Mouse (Mus musculus): Measurements from ENCODE around the gene Cbln3.

The Cbln3 gene

GRCm38 (mm10) chr14:55850885-55851284 lies 33.3 kb downstream of the Cbln3 start:
- in situ Hi-C loops (cut with MboI, MseI) = no loop called here

DNA sequence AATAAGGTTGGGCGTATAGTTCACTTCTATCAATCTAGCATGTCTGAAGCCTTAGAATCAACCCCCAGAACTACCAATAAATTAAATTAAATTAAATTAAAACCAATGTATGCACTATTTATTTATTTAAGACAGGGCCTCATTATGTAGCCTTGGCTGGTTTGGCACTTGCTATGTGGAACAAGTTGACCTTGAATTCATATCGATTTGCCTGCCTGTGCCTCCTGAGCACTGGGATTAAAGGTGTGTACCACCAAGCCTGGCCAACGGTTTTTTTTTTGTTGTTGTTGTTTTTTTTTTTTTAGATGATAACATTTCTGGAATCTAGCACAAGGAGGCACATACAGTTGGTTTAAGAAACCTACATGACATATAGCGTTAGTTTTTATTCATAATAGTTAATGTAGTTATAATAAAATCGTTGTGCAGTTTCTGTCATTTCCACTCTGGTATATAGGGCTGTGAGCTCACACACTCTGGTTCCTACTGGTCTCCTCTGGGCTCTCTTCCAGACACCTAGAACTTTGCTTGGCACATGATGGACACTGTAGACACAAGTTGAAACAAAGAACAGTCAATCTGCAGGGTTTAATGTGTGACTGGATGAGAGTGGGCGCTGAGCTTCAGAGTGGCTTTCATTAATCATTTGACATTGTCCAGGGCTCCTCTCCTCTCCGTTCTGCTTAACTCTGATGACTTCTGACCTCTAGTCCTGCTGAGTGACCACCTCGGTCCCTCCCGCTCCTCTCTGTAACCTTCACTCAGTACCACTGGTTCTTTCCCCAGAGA lies 38.5 kb downstream of the Cbln3 start:
- in situ Hi-C loops (cut with MboI, MseI) = no loop called here

GRCm38 (mm10) chr14:55842794-55843193 lies 41.4 kb downstream of the Cbln3 start:
- in situ Hi-C loops (cut with MboI, MseI) = no loop called here

DNA sequence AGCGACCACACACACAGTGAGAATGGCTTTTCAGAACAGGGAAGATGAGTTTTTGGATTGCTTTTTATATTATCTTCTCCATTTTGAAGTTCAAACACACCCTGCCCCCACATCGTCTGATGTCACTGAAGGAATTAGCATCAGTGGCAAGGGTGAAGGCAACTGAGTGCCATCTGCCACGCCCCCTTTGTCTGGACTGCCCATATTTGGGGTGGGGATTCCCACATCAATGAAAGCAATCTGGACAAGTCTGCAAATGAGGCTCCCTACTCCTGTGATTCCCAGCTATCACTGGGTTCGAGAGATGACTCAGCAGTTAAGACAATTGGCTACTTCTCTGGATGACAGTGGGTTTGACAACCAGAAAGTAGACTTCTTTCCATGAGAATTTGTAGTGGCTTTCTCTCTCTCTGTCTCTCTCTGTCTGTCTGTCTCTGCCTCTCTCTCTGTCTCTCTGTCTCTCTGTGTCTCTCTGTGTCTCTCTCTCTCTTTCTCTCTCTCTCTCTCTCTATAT lies 43.3 kb downstream of the Cbln3 start:
- in situ Hi-C loops (cut with MboI, MseI) = no loop called here

- in situ Hi-C loops (cut with MboI, MseI) = no loop called here
Measured at GRCm38 (mm10) chr14:55838740-55839139, 45.5 kb downstream of the Cbln3 start.

GRCm38 (mm10) chr14:55838312-55838711 lies 45.9 kb downstream of the Cbln3 start:
- in situ Hi-C loops (cut with MboI, MseI) = no loop called here

DNA sequence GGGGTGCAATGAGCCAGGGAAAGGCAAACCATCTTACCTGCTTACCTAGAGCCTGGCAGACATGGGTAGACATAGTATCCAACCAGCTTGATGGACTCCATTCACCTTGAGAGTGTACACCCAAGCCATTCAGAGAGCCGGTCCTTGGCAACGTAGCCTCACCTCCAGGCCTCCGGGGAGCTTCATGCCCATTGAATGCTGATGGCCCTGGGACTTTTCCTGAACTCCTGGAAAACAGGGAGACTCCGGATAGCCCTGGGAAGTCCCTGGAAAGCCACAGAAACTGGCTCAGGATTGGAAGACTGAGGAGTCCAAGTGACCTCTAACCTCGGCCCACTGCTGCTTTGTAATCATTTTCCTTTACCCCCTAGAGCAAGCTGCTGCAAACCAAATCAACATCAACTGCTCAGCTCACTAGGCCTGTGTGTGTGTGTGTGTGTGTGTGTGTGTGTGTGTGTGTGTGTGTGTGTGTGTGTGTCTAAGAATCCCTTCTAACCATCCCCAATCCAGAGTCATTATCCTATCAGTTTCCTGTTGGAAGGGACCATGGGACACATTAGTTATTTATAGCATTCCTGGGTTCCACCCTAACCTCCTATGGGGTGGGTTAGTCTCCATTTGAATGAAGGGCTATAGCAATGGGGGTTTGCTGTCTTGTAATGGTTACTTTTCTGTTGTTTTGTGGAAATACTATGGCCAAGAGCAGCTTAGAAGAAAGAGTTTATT lies 49.2 kb downstream of the Cbln3 start:
- in situ Hi-C loops (cut with MboI, MseI) = loop anchor here (5.0 kb wide), 1 partner anchor 48 kb away; the partner anchor contains the start of gene Ripk3

GRCm38 (mm10) chr14:55833126-55833525 lies 51.1 kb downstream of the Cbln3 start:
- in situ Hi-C loops (cut with MboI, MseI) = loop anchor here (5.0 kb wide), 1 partner anchor 46 kb away; the partner anchor contains the start of gene Ripk3

DNA sequence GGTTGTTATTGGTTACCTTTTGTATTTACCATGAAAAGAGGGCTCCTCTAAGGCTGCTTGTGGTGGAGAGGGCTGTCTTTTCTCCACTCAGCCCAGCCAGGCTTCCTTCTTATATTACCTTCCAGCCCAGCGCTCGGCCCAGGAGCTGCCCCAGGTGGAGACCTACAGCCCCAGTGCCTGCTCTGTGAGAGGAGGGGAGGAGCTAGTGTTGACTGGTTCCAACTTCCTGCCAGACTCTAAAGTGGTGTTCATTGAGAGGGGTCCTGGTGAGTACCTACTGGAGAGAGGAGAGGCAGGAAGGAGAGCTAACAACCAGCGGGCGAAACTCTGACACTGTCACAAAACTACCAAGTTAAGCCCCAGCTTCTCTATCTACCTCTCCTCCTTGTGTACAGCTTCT lies 53.9 kb downstream of the Cbln3 start:
- in situ Hi-C loops (cut with MboI, MseI) = loop anchor here (5.0 kb wide), 1 partner anchor 43 kb away; the partner anchor contains the start of gene Ripk3

DNA sequence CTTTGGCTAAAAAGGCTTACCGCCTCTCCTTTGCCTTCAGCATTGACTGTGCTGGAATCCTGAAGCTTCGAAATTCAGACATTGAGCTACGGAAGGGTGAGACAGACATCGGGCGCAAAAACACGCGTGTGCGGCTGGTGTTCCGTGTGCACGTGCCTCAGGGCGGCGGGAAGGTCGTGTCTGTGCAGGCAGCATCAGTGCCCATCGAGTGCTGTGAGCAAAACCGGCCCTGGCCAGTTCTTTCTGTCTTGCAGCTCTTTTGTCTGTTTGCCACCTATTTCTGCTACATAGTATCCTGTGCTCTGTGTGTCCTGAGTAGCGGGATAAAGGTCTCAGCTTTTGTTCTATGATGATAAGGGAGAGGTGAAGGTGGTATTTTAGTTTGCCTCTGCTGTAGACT lies 54.3 kb downstream of the Cbln3 start:
- in situ Hi-C loops (cut with MboI, MseI) = loop anchor here (5.0 kb wide), 1 partner anchor 43 kb away; the partner anchor contains the start of gene Ripk3
